Mouse (Mus musculus) frontal cortex, adult (tissue): ENCODE data around the gene Sorcs2.
"Not testable (repeated sequence)": the region's sequence is repeated elsewhere in the genome, so short reads cannot be mapped to it uniquely, and the experiment has no call there.

Experiments used
- ATAC-seq: cut with Nextera tagmentation; 2 replicates; pipeline ENCODE4 v1.9.2; 2017; ENCODE audit warnings: mild to moderate bottlenecking, moderate library complexity, mixed read lengths; ENCODE audit not compliant: low TSS enrichment

Sorcs2 gene

DNA sequence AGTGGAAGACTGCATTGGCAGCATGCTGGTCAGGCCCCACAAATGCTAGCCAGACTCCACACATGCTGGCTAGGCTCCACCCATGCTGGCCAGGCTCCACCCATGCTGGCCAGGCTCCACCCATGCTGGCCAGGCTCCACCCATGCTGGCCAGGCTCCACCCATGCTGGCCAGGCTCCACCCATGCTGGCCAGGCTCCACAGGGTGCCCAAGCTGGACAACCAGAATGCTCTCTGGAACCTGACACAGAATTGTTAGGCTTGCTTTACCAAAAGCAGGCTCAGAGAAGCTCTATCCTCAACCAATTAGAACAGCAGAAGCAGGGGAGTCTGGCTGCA, 7.4 kb downstream of the Sorcs2 start:
- not testable (repeated sequence) for ATAC-seq

DNA sequence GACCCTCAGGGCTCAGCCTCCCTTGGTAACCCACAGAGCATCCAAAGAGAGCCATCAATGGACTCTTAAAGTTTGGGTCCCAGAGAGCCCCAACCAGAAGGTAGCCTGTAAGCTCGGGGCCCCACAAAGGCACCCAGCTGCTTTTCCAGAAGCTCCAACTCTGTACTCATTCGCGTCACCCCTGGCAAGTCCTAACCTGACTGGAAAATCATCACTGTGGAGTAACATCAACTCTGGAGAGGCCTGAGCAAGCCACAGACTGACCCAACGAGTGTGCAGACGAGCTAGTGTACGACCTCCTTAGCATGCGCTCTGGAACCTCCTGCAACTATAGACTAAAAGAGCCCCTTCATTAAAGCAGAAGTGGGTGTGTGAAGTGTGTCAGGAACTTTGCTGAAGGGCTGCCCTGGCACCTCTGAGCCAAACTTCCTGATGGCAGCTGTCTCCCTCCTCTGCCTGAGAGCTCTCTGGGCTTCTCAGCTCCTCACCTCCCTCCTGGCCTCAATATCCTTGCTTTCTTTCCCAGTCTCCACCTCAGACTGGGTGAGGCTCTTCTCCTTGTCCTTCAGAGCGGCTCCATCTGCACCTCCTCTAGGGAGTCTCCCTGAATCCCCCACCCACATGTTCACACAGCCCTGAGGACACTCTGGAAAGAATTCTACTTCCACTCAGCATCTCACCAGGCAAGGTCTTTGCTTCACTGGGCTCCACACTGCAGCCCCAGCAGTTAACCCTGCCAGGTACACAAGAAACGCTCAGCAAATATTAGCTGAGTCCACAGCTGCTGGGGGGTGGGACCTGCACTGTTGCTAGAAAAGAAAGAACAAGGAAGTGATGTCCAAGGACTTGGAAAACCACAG, 8.0 kb downstream of the Sorcs2 start:
- peak; percentile 51; the same call in 1 of the 2 replicates for ATAC-seq

DNA sequence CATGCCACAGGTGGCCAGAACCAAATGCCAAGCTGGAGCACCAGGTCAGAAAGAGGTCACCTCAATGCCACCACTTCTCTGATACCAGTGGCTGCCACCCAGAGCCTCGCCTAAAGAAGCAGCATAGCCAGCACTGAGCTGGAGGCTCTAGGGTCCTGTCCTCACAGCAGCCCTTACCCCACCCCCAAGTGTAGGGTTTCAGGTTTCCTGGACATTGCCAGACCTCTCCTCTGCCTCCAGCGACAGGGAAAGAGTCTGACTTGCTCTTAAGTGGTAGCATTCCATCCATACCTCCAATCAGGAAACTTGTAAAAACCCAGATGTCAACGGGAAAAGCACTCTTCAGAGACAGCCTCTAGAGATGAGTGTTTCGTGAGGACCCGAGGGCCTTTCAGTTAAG, 12.9 kb downstream of the Sorcs2 start:
- ATAC-seq: no peak

DNA sequence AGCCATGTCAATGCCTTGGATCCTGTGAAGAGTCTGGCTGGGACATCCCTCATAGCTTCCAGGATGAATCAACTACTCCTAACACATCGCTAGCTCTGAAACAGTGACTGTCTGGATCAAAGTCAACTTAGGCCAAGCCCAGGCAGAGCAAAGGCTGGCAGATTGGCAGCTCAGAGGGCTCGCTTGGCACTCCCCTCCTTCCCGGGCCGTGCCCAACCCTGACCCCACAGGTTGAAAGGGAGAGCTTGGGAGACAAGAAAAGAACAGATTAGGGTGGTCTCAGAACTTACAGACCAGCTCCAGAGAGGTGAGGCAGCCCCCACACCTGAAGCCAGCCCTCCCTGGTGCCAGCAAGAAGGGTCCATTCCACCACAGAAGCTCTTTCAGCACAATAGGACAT, 14.5 kb downstream of the Sorcs2 start:
- ATAC-seq: no peak

DNA sequence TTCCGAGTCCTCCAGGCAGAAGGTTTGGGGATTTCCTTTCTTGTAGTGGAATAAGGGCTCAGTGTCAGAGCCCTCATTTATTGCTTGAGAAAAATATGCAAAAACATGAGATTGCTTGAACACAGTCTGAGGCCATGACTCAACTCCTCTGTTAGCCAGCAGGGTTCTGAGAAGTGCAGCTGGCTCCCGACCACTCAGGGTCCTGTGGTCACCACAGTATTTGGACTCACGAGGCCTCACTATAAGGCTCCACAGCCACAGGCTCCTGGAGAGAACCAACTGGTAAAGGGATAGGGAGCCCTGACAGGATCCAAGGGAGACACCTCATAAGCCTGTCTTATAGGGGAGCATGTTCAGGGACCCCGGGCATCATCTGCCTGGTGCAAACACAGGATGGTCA, 15.2 kb downstream of the Sorcs2 start:
- no peak for ATAC-seq

DNA sequence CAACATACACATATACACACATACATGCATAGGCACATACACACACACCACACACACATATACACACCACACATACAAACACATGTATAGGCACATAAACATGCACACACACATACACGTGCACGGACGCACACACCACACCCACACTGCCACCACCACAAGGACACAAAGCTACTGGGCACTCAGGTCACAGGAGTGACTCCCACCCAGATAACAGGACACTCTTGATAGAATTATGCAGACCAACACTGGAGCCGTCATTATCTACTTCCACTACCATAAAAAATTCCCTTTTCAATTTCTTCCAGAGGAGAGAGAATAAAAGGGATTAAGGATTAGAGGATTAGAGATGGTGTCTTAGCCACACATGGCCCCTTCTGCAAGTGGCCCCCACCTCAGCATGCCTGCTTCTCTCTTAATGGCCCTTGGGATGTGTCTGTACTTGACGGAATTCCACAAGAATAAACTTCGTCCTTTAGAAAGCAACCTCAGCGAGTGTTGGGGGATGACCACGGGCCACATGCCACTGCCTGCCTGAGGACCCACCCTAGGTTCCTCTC, 15.7 kb downstream of the Sorcs2 start:
- ATAC-seq: no peak

DNA sequence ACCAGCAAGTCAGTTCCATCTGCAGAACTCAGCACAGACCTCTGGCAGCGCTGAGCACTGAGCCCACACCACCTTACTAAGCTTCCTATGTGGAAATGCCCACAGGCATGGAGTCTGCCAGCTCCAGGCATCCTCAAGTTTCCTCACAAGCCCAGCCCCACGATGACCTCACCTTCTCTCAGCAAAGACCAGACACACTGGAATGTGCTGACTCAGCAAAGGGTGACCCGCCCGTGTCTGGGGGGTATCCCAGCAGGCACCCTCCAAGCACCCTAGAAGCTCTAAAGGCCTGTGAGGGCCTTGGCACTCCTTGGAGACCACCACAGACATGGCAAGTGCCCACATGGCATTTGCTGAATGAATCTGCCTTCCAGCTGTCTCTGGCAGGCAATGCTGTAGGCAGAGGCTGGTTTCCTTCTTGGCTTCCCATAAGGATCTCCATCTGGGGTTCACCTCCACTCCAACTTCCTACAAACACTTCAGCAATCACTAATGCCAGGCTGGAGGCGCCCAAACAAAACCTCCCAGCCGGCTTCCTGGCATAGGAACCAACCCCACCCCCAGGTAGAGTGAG, 17.9 kb downstream of the Sorcs2 start:
- peak; percentile 57 for ATAC-seq

DNA sequence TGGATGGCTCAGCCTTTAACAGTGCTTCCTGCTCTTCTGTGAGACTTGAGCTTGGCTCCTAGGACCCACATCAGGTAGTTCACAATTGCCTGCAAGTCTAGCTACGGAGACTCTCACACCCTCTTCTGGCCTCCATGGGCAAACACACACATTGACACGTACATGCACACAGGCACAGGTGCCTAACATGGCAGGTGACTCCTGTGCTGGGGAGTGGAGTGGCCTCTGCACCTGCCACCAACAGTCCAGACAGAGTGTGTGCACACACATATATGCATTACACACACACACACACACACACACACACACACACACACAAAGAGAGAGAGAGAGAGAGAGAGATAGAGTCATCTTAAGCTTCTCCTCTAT, 19.6 kb downstream of the Sorcs2 start:
- ATAC-seq: no peak

DNA sequence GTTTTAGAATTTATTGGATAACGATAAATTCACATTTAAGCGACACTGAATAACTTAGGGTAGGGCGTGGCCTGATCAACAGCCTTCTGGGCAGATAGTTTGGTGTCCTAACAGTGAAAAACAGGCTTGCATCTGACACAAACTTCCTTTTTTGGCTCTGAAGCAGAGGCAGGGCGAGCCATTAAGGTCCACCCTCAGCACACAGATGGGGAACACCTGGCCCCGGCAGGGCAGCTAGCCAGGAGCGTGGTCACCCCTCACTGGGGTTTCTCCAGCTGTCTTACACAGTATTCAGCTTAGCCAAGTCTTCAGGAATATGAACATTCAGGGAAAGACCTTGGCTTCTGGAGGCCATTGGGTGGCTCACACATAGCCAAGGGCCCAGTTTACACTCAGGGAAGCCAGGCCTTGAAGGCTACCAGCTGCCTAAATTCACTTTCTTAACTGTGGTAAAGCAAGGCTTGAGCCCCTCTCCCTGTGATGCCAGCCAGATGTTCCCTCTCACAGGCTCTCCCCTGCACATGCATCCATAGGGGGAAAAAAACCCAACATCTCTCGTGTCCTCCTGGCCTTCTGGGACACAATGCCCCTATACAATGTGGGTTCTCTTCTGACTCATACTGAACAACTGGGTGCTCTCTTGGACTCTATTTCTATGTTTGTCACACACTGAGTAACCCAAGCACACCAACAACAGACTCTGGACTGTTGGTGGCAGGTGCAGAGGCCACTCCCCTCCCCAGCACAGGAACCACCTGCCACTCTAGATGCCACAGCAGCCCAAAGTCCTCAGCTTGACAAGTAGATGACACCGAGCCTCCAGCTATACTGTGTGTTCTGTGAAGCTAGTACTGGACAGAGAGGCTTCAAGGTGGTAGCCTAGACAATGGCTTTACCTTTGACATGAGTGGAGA, 20.2 kb downstream of the Sorcs2 start:
- no peak for ATAC-seq

DNA sequence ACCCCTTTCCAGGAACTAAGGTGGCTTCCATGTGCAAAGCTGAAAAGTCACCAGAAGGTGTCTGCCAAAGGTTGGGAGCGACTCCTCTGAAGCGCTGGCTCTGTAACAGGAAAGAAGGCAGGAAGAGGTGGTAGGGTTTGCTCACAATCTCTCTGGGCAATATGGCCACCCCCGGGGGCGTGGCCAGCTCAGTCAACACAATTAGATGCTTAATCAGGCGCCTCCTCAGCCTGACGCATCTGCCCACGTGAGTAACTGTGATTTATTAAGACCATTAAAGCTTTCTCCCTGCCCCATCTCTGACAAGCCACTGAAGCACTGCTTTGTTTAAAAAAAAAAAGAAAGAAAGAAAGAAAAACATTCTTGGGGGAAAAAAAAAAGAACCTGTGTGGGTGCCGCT, 22.1 kb downstream of the Sorcs2 start:
- no peak for ATAC-seq

DNA sequence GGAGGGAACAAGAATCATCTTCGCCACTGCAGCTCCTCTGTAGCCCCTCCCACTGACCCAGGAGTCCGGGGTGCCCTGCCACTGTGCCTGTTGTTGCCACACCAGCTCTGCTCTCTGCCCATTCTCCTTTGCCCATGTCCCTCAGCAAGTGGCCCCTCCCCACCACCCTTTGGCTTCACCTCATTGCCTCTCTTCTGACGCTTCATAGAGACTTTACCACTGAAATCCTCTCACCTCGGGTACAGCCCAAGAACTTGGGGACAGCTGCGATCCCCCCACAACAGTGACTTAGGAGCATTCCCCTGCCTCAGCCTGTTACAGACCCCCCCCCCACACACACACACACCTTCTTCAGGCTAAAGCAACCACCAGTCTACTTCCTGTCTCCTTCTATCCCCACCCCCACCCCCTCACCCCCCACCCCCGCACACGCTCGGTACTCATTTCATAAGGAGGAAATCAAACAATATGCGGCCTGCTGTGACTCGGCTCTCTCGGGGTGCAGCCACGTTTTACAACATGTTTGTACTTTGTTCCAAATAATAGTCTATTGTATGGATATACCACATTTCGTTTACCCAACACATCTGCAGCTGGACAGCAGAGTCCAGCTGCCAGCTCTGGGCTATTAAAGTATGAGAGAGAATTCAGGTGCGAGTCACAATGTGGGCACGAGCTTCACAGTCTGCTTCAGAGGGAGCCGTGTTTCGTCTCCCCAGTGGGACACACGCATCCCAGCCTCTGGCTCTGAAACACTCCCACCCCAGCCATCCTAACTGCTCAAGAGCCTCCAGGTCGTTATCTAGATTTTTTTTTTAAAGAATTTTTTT, 23.5 kb downstream of the Sorcs2 start:
- ATAC-seq: no peak

DNA sequence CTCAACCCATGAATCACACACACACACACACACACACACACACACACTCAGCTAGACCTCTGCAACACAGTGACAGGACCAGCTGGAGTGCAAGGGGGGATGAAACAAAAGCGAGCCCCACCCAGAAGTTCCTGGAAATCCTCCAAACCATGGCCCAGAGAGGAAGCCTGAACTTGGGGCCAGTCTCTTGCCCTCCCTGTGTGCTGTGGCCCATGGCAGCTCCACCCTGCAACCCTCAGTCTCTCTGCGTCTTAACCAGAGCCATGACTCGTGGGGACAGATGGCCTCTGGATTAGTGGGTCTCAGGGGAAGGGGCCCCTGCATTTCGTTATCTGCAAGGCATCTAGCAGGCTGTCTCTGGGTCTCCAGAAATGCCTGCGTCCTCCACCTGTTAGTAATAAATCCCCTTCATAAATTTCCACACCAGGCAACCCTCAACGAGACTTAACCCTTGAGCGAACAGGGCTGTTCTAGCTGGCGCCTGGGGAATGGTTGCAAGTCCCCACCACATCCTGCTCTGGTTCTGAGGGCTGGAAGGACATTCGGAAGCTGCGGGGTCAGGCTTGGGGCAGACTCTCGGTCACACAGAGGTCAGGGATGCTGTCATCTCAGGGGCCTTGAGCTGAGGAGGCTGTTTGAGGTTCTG, 24.6 kb downstream of the Sorcs2 start:
- ATAC-seq: no peak

DNA sequence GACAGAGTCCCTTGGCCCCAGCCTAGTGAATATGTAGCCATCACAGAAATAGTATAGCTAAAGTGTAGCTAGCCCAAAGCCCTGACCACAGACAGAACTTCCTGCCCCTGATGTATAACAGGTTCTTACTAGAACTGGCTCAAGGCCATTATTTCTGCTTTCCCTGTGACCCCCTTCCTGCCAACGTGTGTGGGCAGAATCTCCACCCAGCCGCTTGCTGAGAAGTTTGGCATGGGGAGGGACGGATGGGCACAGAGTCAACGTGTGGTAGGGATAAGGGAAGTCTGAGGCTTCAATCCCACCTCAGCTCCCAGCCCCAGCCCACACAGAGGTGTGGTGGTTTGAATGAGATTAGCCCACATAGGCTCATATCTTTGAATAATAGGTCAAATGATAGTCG, 26.2 kb downstream of the Sorcs2 start:
- no peak for ATAC-seq

DNA sequence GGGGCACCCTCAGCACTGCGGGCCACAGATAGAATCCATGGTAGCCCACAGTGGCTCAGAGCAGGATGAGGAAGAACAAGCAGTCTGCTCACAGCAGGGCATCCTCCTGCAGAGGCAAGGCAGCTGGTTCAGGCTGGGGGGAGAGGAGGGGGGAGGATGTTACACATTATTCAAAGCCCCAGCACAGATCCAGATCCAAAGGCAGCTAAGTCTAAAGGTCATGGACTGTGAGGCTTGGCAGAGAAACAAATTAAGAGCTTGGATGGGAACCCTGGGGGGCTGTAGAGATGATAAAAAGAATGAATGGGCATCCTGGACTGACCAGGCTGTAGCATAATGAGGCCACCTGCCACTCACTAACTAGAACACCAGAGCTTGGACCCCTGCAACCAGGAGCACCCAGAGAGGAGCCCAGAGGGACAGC, 28.7 kb downstream of the Sorcs2 start:
- no peak for ATAC-seq

DNA sequence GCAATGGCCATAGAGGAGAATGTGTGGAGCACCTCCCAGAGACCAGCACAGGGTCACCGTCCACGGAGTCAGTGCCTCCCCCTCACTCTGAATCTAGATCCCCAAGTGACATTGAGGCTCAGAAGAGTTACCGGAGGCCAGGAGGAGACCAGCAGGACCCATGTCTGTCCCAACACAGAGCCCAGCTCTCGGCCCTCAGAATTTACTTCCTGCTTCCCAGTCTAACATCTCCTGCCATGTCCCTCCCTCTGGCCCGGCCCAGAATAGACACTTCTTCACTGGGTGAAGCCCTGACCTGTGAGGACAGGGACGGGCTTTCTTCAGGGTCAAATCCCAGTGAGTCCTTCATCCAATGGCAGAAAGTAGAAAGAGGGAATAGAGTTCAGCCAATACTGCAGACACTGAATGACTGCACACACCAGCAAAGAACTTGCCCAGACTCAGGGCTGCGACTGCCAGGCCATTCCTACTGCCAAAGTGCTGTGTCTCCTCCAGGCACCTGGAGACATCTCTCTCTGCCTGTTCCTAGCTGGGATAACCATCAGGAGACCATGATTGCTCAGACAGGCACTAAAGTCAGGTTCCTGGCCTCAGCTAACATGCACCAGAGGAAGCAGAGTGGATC, 29.3 kb downstream of the Sorcs2 start:
- ATAC-seq: no peak

DNA sequence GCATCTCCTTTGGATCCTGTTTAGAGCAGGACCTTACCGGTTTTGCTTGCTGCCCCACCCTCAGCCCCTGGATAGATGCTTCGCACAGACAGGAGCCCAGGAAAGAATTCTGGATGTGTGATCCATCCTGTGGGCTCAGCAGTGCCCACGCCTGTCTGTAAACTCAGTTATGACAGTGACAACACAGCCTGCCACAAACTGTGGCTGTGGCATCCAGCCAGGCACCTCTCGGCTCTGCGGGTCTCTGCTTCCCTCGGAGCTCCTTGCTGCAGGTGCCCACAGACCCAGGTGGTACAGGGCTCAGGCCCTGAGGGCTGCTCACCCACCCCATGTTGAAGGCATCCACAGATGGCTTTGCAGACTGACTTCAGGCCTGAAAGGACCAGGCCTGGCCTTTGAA, 30.0 kb downstream of the Sorcs2 start:
- ATAC-seq: peak; percentile 78

DNA sequence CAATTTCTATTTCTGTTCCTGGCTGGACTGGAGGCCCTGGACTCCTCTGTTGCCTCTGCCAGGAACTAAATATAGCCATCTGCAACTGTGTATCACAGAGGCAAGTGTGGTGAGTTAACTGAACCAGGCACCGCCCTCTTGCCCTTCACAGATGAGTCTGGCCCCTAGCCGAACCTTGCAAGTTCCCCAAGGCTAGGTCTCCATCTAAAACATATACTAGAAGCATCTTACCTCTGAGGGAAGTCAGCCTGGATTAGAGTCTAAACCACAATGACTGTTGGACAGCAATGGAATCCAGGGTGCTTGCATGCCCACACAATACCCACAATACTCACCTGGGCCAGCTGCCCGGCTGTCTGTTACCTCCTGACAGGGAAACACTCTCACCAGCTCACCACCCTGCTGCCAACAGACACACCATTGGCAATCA, 30.7 kb downstream of the Sorcs2 start:
- ATAC-seq: peak; percentile 32

DNA sequence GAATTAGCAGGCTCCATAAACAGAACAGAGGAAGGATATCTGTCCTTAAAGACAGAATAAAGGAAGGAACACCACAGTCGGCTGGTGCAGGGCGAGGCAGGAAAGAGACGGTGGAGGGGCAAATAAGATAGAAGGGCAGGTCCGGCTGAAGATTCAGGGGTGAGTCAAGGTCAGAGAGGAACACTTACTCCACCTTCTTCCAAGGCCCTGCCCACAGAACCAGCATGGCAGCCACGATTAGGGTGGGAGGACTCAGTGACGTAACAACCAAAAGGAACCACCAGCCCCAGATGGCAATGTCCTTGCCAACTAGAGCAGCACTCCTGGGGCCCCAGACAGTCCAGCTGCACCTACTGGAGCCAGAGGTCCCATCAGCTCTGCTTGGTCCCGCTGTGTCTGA, 36.2 kb downstream of the Sorcs2 start:
- no peak for ATAC-seq

DNA sequence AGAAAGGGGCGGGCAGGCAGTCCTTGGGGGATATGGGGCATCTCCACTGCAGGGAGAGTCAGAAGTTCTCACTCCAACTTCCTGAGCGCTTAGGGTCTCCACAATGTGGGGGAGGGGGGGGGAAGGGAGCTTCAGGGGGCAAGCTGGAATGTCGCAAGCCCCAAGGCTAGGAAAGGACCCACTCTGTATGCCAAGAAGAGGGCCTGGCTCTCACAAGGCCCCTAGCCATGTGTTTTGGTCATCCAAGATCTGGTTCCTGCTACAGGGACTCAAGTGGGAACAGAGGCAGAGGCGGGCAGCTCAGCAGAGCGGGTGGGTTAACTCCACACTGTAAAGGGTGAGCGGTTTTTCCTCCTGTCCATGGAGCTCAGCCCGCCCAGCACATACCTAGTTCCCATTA, 37.6 kb downstream of the Sorcs2 start:
- ATAC-seq: no peak

DNA sequence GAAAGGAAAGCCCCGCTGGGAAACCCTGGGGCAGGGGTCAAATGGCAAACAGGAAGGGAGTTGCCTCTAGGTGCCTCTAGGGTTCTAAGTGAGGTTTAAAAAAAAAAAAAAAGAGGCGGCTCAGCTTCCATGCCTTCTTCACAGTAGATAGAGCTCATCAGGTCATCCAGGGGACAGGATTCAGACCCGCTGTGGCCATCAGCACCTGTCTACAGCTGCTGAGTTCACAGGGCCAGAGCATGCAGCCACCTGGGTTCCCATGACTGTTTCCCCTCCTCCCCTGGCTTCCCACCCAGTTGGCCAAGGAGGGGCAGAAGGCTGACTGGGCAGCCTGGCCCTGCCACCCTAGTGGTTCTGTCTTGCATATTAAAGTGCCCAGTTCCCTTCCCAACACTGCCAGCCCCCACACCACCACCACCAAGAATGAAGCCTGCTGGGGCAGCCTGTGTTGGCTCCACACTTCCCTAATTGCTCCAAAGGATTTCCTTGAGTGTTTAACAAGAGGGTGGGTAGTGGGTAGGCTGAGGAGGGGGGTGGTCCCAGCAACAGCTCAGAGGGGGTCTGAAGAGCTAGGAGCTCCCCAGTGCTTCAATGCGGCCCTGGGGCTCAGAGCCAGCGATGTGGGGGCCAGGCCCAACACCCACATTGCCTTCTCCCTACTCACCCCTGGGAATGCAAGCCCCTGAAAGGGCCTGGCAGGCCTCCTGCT, 38.2 kb downstream of the Sorcs2 start:
- peak; percentile 56; the same call in 1 of the 2 replicates for ATAC-seq
